Mouse (Mus musculus) midbrain, embryonic 14.5 days (tissue): Measurements from ENCODE around the gene Isoc2b. TPM values are rescaled to one million over a fixed set of nuclear protein-coding genes. Genes with fewer than 3 reads are reported as not detected.

Source experiments
- ATAC-seq: fragments of 200-750 bp; cut with Nextera tagmentation; 2 replicates; pipeline ENCODE4 v1.8.0; 2017; ENCODE audit warnings: moderate number of reproducible peaks, moderate library complexity; ENCODE audit not compliant: low FRiP score, low TSS enrichment
- DNase-seq: peaks from one replicate; pipeline ENCODE4 v3.0.0-alpha.2; 2015
- H3K27ac ChIP-seq: fragments of 300-500 bp; sonication (generic); replicated peaks from 2 replicates; pipeline ENCODE4 v1.5.1; 2014; ENCODE audit warnings: mild to moderate bottlenecking, low read depth, low read length, moderate library complexity
- H3K27me3 ChIP-seq: fragments of 300-500 bp; sonication (generic); 2 replicates; pipeline ENCODE4 v1.6.1; 2014; ENCODE audit warnings: low read length, control low read depth, mixed read lengths; ENCODE audit not compliant: control insufficient read depth, insufficient read depth
- H3K36me3 ChIP-seq: fragments of 300-500 bp; sonication (generic); 2 replicates; pipeline ENCODE4 v1.6.1; 2014; ENCODE audit warnings: low read length, control low read depth; ENCODE audit not compliant: control insufficient read depth, insufficient read depth
- H3K4me1 ChIP-seq: fragments of 300-500 bp; sonication (generic); 2 replicates; pipeline ENCODE4 v1.6.1; 2014; ENCODE audit warnings: mild to moderate bottlenecking, antibody characterized with exemption, low read length, control low read depth; ENCODE audit not compliant: control insufficient read depth, insufficient read depth
- H3K4me2 ChIP-seq: fragments of 300-500 bp; sonication (generic); 2 replicates; pipeline ENCODE4 v1.6.1; 2014; ENCODE audit warnings: mild to moderate bottlenecking, low read length, moderate library complexity
- H3K4me3 ChIP-seq: fragments of 300-500 bp; sonication (generic); replicated peaks from 2 replicates; pipeline ENCODE4 v1.5.1; 2014; ENCODE audit warnings: low read depth, low read length
- H3K9ac ChIP-seq: fragments of 300-500 bp; sonication (generic); replicated peaks from 2 replicates; pipeline ENCODE4 v1.6.1; 2014; ENCODE audit warnings: mild to moderate bottlenecking, low read length, moderate library complexity
- H3K9me3 ChIP-seq: fragments of 300-500 bp; sonication (generic); 2 replicates; pipeline ENCODE4 v1.6.1; 2016; ENCODE audit warnings: low read length, control low read depth, mixed read lengths; ENCODE audit not compliant: control insufficient read depth
- WGBS: fragments of 180-500 bp; shearing (Covaris S2); extraction: QIAGEN DNeasy Blood & Tissue Kit; methylation state at CpG from one replicate; pipeline ENCODE4 v1.1.7; 2014; 5-methylcytosine and 5-hydroxymethylcytosine counted together
- polyA plus RNA-seq: library from polyadenylated mRNA; unstranded; fragments of >200 nt; fragmentation: Nextera tagmentation; extraction: Ambion mirVana; gene quantifications from 2 replicates; pipeline ENCODE4 v1.2.1, GENCODE M21; 2014

Isoc2b gene
- 3.5 and 6.6 TPM in 2 replicates for polyA plus RNA-seq

- no peak for ATAC-seq
- WGBS: 63% methylated on average over 6 of the region's 6 CpGs
- H3K9me3 ChIP-seq: no peaks in the 10 kb centered on the region
These were observed at the start of gene Isoc2b for GRCm38 (mm10) chr7:4870133-4870532. Isoc2b (minus strand) TSS chr7:4870258.

DNA sequence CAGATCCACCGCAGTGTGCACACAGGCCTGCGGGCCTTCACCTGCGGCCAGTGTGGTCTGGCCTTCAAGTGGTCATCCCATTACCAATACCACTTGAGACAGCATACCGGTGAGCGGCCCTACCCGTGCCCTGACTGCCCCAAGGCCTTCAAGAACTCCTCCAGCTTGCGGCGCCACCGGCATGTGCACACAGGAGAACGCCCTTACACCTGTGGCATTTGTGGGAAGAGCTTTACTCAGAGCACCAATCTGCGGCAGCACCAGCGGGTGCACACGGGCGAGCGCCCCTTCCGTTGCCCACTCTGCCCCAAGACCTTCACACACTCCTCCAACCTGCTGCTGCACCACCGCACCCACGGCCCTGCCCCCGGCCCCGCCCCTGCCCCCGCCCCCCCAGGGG is 49.0 kb upstream of the Isoc2b start:
- H3K4me2 ChIP-seq: no peak overlapping the region
- H3K36me3 ChIP-seq: peaks cover 33% of the 10 kb centered on the region
- DNase-seq: no peak
- no peak for ATAC-seq
- H3K27ac ChIP-seq: no peak overlapping the region
- no peaks in the 10 kb centered on the region for H3K9me3 ChIP-seq
- no peak overlapping the region for H3K4me3 ChIP-seq
- H3K4me1 ChIP-seq: peaks cover 47% of the 10 kb centered on the region
- no peak overlapping the region for H3K9ac ChIP-seq
- 86% methylated on average over 21 of the region's 21 CpGs for WGBS
- H3K27me3 ChIP-seq: no peaks in the 10 kb centered on the region

More at GRCm38 (mm10) chr7:4870133-4870532, at the start of gene Isoc2b:
- H3K4me3 ChIP-seq: no peak within 1 kb of the TSS
- no peaks in the 10 kb centered on the region for H3K27me3 ChIP-seq
- H3K27ac ChIP-seq: no peak within 1 kb of the TSS
- H3K36me3 ChIP-seq: no peaks in the 10 kb centered on the region
- no peaks in the 10 kb centered on the region; the same call in 1 of the 2 replicates for H3K4me1 ChIP-seq
- H3K4me2 ChIP-seq: no peak within 1 kb of the TSS
- H3K9ac ChIP-seq: no peak within 1 kb of the TSS
- no peak for DNase-seq

DNA sequence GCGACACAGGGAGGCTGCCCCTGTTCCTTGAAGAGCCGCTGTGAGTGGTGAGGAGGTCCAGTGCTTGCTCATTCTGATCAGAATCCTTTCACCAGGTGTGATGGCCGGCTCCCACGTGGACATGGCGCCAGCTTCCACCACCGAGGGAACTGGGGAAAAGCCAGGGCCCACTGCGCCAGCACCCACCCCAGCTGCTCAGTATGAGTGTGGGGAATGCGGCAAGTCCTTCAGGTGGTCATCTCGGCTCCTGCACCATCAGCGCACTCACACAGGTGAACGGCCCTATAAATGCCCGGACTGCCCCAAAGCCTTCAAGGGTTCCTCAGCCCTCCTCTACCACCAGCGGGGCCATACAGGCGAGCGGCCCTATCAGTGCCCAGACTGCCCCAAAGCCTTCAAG is 48.6 kb upstream of the Isoc2b start:
- DNase-seq: no peak
- ATAC-seq: no peak
- Histone ChIP-seq H3K4me3 (no peak overlapping the region), H3K27ac (no peak overlapping the region), H3K27me3 (no peaks in the 10 kb centered on the region), H3K9me3 (no peaks in the 10 kb centered on the region), H3K36me3 (peaks cover 33% of the 10 kb centered on the region), H3K9ac (no peak overlapping the region), H3K4me2 (no peak overlapping the region), H3K4me1 (peaks cover 43% of the 10 kb centered on the region)
- 94% methylated on average over 15 of the region's 15 CpGs for WGBS

- Histone ChIP-seq H3K9me3 (no peaks in the 10 kb centered on the region), H3K27ac (no peak overlapping the region), H3K4me1 (peaks cover 35% of the 10 kb centered on the region), H3K27me3 (no peaks in the 10 kb centered on the region), H3K4me3 (no peak overlapping the region), H3K4me2 (no peak overlapping the region), H3K36me3 (peaks cover 33% of the 10 kb centered on the region), H3K9ac (no peak overlapping the region)
- ATAC-seq: no peak
- DNase-seq: no peak
- WGBS: 89% methylated on average over 2 of the region's 2 CpGs
These were observed 47.4 kb upstream of the Isoc2b start for GRCm38 (mm10) chr7:4917494-4917893.

DNA sequence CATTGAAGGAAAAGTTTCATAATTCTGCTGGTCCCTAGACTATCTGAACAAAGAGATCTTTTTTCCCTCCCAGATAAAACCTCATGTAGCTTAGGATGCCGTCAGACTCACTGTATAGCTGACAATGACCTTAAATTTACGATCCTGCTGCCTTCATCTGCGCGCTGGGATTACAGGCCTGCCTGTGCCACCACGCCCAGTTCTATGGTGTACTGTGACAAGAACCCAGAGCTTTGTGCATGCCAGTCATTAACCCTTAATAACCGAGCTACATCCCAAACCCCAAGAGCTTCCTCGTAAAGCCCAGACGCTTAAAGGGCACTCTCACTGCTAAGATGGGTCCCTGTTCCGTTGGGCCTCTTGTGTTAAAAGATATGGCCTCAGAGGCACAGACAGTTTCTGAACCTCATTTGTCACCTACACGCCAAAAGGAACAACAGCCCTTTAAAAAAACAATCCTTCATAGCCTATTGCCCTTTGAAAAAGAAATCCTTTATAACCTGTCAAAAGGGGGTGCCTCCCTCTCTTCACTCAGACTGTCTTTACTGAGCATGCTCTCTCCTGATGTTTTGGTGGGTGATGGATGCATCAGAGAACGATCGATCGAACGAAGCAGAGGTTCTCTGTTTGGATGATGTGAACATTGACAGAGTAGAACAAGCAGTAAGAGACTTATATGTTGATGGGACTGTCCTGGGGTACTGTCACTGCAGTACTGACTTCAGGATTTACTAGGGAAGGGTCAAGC is 45.8 kb upstream of the Isoc2b start:
- peak; percentile 53 for ATAC-seq
- 17% methylated on average over 14 of the region's 14 CpGs for WGBS

DNA sequence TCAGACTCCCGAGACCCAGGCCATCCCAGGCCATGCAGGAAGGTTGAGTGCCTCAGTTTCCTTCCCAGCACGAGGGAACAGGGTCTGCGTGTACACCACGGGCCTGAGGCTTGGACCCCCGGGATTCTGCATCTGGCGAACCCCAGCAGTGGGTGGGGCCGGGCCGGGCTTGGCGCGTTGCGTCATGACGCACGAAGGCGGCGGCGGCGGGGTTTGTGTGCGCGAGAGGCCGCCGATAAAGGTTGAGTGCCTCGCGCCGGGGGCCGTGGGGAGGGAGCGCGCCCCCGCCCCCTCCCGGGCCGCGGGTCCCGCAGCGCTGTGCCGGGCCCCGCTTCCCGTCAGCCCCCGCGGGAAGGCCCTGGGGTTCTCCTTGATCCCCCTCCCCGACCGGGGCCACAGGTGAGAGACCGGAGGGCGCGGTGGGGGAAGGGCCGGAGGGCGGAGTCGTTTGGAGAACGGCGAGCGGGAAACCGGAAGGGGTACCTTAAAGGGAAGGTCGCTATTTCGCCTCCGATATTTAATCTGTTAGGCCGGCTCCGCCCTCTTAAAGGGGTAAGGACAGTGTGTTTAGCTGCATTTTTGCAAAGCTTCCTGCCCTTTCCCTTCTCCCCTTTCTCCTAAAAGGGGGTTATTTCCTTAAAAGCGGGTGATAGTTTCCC is 45.1 kb upstream of the Isoc2b start, which contains the start of gene Zfp628:
TSS of gene Zfp628 (plus strand) at position 211 of the 659 bp plus-strand sequence.
- peak within 1 kb of the TSS; percentile 64 for H3K4me2 ChIP-seq
- H3K27ac ChIP-seq: peak within 1 kb of the TSS; percentile 99
- peak within 1 kb of the TSS; percentile 77 for H3K9ac ChIP-seq
- peak; percentile 92 for ATAC-seq
- H3K27me3 ChIP-seq: no peaks in the 10 kb centered on the region
- no peaks in the 10 kb centered on the region for H3K9me3 ChIP-seq
- DNase-seq: peak; percentile 98
- H3K4me1 ChIP-seq: peaks cover 17% of the 10 kb centered on the region
- peaks cover 25% of the 10 kb centered on the region for H3K36me3 ChIP-seq
- H3K4me3 ChIP-seq: peak within 1 kb of the TSS; percentile 60
- under 1% methylated on average over 56 of the region's 56 CpGs for WGBS

More for the DNA sequence above, 45.8 kb upstream of the Isoc2b start:
- Histone ChIP-seq H3K9ac (peak overlapping the region; percentile 77), H3K27me3 (no peaks in the 10 kb centered on the region), H3K4me2 (peak overlapping the region; percentile 64), H3K9me3 (no peaks in the 10 kb centered on the region), H3K36me3 (peaks cover 32% of the 10 kb centered on the region), H3K4me1 (peaks cover 20% of the 10 kb centered on the region), H3K4me3 (peak overlapping the region; percentile 60), H3K27ac (peak overlapping the region; percentile 99)
- DNase-seq: peak; percentile 71

DNA sequence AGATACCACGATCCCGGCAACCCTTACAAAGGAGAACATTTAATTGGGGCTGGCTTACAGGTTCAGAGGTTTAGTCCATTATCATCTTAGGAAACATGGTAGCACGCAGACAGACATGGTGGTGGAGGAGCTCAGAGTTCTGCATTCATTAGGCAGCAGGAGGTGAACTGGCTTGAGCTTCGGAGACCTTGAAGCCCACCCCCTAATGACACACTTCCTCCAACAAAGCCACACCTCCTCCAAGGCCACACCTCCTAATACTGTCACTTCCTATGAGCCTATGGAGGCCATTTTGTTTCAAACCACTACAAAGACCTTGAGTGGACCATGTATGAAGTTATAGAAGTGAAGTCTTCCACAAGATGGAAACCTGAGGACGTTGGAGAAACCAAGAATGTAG is 42.2 kb upstream of the Isoc2b start:
- 62% methylated on average over 5 of the region's 5 CpGs for WGBS
- H3K9me3 ChIP-seq: no peaks in the 10 kb centered on the region
- H3K27ac ChIP-seq: no peak overlapping the region
- H3K4me1 ChIP-seq: peaks cover 17% of the 10 kb centered on the region
- H3K4me2 ChIP-seq: 0 out of 2 replicates have a peak overlapping the region, but pooled peaks have one; percentile 11
- no peaks in the 10 kb centered on the region for H3K27me3 ChIP-seq
- ATAC-seq (no peak), DNase-seq (peak; percentile 24)
- H3K9ac ChIP-seq: no peak overlapping the region
- H3K4me3 ChIP-seq: no peak overlapping the region
- H3K36me3 ChIP-seq: no peaks in the 10 kb centered on the region

GRCm38 (mm10) chr7:4911561-4911960 is 41.5 kb upstream of the Isoc2b start:
- H3K4me1 ChIP-seq: peaks cover 10% of the 10 kb centered on the region
- no peaks in the 10 kb centered on the region for H3K27me3 ChIP-seq
- no peak overlapping the region for H3K4me3 ChIP-seq
- DNase-seq (peak; percentile 84), ATAC-seq (no peak)
- H3K9me3 ChIP-seq: no peaks in the 10 kb centered on the region
- H3K9ac ChIP-seq: no peak overlapping the region
- H3K4me2 ChIP-seq: 0 out of 2 replicates have a peak overlapping the region, but pooled peaks have one; percentile 11
- no peak overlapping the region for H3K27ac ChIP-seq
- no peaks in the 10 kb centered on the region for H3K36me3 ChIP-seq
- 36% methylated on average over 9 of the region's 9 CpGs for WGBS
